Mouse (Mus musculus) lung, postnatal 25 days (tissue): ENCODE results near the gene AC124108.1.

ENCODE experiments used
- DNase-seq: peaks from one replicate; pipeline ENCODE4 v3.0.0; 2022; ENCODE audit warnings: low spot score

The AC124108.1 gene

GRCm38 (mm10) chr1:132164780-132165518, 26.3 kb upstream of the AC124108.1 start:
- DNase-seq: no peak

- DNase-seq: no peak
These were observed 25.4 kb upstream of the AC124108.1 start for GRCm38 (mm10) chr1:132165859-132166258.

GRCm38 (mm10) chr1:132168115-132168767, 23.0 kb upstream of the AC124108.1 start:
- no peak for DNase-seq

GRCm38 (mm10) chr1:132170698-132171097, 20.6 kb upstream of the AC124108.1 start:
- DNase-seq: no peak

GRCm38 (mm10) chr1:132171619-132172018, 19.6 kb upstream of the AC124108.1 start:
- no peak for DNase-seq

- DNase-seq: no peak
These were observed 5.0 kb upstream of the AC124108.1 start for GRCm38 (mm10) chr1:132186303-132186702.

GRCm38 (mm10) chr1:132188442-132189066, 2.7 kb upstream of the AC124108.1 start:
- DNase-seq: no peak

- DNase-seq: no peak
These were observed 2.0 kb upstream of the AC124108.1 start for GRCm38 (mm10) chr1:132189231-132189630.

GRCm38 (mm10) chr1:132190040-132190513, 1.2 kb upstream of the AC124108.1 start:
- DNase-seq: no peak

- DNase-seq: no peak
These were observed 600 bp upstream of the AC124108.1 start for GRCm38 (mm10) chr1:132190621-132191092.

- no peak for DNase-seq
These were observed 776 bp downstream of the AC124108.1 start for GRCm38 (mm10) chr1:132191786-132192680.

- no peak for DNase-seq
These were observed 2.5 kb downstream of the AC124108.1 start for GRCm38 (mm10) chr1:132193806-132194205.

GRCm38 (mm10) chr1:132194624-132195023, 3.4 kb downstream of the AC124108.1 start:
- DNase-seq: no peak

GRCm38 (mm10) chr1:132195100-132195499, 3.8 kb downstream of the AC124108.1 start:
- no peak for DNase-seq

- no peak for DNase-seq
These were observed 4.4 kb downstream of the AC124108.1 start for GRCm38 (mm10) chr1:132195681-132196080.

- no peak for DNase-seq
These were observed 5.1 kb downstream of the AC124108.1 start for GRCm38 (mm10) chr1:132196337-132196736.

- DNase-seq: no peak
These were observed 6.4 kb downstream of the AC124108.1 start for GRCm38 (mm10) chr1:132197666-132198065.

- DNase-seq: no peak
These were observed 7.3 kb downstream of the AC124108.1 start for GRCm38 (mm10) chr1:132198401-132199071.

- no peak for DNase-seq
These were observed 8.0 kb downstream of the AC124108.1 start for GRCm38 (mm10) chr1:132199244-132199643.

GRCm38 (mm10) chr1:132199934-132200333, 8.7 kb downstream of the AC124108.1 start:
- DNase-seq: no peak
